Mouse (Mus musculus) kidney, embryonic 16.5 days (tissue): ENCODE measurements around the gene Tob2. TPM values are rescaled to one million over a fixed set of nuclear protein-coding genes. Genes with fewer than 3 reads are reported as not detected.

ENCODE experiments used
- ATAC-seq: fragments of 200-750 bp; cut with Nextera tagmentation; 2 replicates; pipeline ENCODE4 v1.8.0; 2017; ENCODE audit warnings: moderate TSS enrichment; ENCODE audit not compliant: low FRiP score, low TSS enrichment
- H3K27ac ChIP-seq: fragments of 300-500 bp; sonication (generic); 2 replicates; pipeline ENCODE4 v1.5.1; 2014; ENCODE audit warnings: low read length
- H3K27me3 ChIP-seq: fragments of 300-500 bp; sonication (generic); 2 replicates; pipeline ENCODE4 v1.6.1; 2014; ENCODE audit warnings: low read length, control low read depth, mixed read lengths; ENCODE audit not compliant: insufficient read depth
- H3K36me3 ChIP-seq: fragments of 300-500 bp; sonication (generic); 2 replicates; pipeline ENCODE4 v1.6.1; 2014; ENCODE audit warnings: low read length, control low read depth, mixed read lengths; ENCODE audit not compliant: insufficient read depth
- H3K4me1 ChIP-seq: fragments of 300-500 bp; sonication (generic); 2 replicates; pipeline ENCODE4 v1.6.1; 2014; ENCODE audit warnings: low read length, control low read depth, mixed read lengths; ENCODE audit not compliant: insufficient read depth
- H3K4me2 ChIP-seq: fragments of 300-500 bp; sonication (generic); replicated peaks from 2 replicates; pipeline ENCODE4 v1.6.1; 2014; ENCODE audit warnings: low read depth, low read length
- H3K4me3 ChIP-seq: fragments of 300-500 bp; sonication (generic); 2 replicates; pipeline ENCODE4 v1.5.1; 2014; ENCODE audit warnings: mild to moderate bottlenecking, low read length
- H3K9ac ChIP-seq: fragments of 300-500 bp; sonication (generic); replicated peaks from 2 replicates; pipeline ENCODE4 v1.6.1; 2014; ENCODE audit warnings: low read length
- H3K9me3 ChIP-seq: fragments of 300-500 bp; sonication (generic); 2 replicates; pipeline ENCODE4 v1.6.1; 2016; ENCODE audit warnings: low read length, control low read depth
- WGBS: fragments of 180-500 bp; shearing (Covaris S2); extraction: QIAGEN DNeasy Blood & Tissue Kit; methylation state at CpG from one replicate; pipeline ENCODE4 v1.1.7; 2014; 5-methylcytosine and 5-hydroxymethylcytosine counted together
- polyA plus RNA-seq: library from polyadenylated mRNA; unstranded; fragments of >200 nt; fragmentation: Nextera tagmentation; extraction: Ambion mirVana; gene quantifications from 2 replicates; pipeline ENCODE4 v1.2.1, GENCODE M21; 2015

Tob2 gene
- polyA plus RNA-seq, 1 experiment from 2014 or later: 29.6 TPM

DNA sequence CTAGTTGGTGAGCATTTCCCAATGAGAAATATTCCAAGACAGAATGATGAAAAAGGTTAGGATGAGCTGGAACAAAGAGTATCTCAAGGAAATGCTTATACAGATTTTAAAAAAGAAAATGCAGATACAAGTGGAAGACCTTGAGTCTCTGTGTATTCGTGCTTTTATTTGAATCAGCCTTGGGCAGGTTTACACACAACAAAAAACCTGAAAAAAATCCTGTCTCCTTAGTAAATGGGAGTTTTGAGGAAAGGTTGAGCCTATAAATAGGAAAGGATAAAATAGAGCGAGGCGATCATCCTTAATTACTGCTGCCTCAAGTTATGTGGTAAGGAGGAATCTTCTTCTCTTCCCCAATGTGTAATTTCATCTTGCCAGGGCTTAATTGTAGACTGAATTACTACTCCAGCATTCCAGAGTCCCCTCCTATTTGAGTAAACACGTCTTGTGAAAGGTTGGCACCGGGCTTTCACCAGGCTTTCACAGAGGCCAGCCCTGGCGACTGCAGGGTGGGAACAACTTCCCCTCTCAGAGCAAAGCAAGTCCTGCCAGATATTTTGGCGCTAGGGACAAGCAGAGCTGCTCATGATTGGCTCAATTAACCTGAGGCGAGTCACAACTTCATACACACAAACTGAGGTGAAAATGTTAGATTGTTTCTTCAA lies 2.0 kb upstream of the Tob2 start:
- H3K9me3 ChIP-seq: no peaks in the 10 kb centered on the region
- H3K27me3 ChIP-seq: no peaks in the 10 kb centered on the region
- no peak overlapping the region for H3K4me3 ChIP-seq
- H3K27ac ChIP-seq: peak overlapping the region; percentile 19
- H3K36me3 ChIP-seq: peaks cover 11% of the 10 kb centered on the region; the same call in 1 of the 2 replicates
- 39% methylated on average over 8 of the region's 8 CpGs for WGBS
- peaks cover 20% of the 10 kb centered on the region for H3K4me1 ChIP-seq
- H3K4me2 ChIP-seq: peak overlapping the region; percentile 89; the same call in 1 of the 2 replicates
- ATAC-seq: no peak
- H3K9ac ChIP-seq: peak overlapping the region; percentile 1; the same call in 1 of the 2 replicates

DNA sequence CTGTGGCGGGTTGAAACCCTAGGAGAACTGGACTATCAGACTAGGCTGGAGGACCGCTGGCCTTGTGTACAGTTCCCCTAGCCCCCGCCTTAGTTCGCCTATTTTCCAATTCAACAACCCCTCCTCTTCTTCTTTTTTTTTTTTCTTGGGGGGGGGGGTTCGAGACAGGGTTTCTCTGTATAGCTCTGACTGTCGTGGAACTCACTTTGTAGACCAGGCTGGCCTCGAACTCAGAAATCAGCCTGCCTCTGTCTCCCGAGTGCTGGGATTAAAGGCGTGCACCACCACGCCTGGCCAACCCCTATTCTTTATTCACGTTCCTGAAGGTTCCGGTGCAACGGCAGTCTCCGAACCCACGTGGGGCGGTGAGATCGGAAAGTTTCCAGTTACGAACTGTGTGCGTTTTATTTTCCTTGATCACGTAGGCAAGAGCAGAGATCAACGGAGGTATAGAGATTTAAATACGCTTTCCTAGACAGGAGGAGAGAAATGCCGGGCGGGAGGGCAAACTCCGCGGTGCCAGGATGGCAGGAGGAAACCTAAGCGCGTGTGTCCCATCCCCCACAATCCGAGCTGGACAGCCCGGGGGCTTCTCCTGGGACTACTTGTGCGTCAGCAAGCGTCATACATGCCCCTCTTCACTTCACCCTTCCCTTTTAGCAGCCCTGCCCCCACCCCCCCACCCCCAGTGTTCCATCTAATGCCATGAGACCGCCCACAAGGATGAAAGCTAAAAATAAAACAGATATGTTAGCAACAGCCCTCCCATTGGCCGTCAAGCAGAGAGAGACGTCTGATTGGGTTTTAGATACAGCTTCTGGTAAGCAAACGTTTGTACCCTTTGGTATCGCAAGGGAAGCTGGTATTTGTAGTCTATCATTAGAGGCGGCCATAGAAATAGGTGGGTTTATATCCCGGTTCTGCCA lies 997 bp upstream of the Tob2 start:
- peaks cover 27% of the 10 kb centered on the region for H3K4me1 ChIP-seq
- H3K36me3 ChIP-seq: peaks cover 6% of the 10 kb centered on the region; the same call in 1 of the 2 replicates
- H3K4me3 ChIP-seq: peak overlapping the region; percentile 99
- H3K4me2 ChIP-seq: peak overlapping the region; percentile 89
- H3K9ac ChIP-seq: peak overlapping the region; percentile 99
- H3K9me3 ChIP-seq: no peaks in the 10 kb centered on the region
- H3K27ac ChIP-seq: peak overlapping the region; percentile 99
- WGBS: under 1% methylated on average over 39 of the region's 39 CpGs
- peak; percentile 87 for ATAC-seq
- no peaks in the 10 kb centered on the region for H3K27me3 ChIP-seq

DNA sequence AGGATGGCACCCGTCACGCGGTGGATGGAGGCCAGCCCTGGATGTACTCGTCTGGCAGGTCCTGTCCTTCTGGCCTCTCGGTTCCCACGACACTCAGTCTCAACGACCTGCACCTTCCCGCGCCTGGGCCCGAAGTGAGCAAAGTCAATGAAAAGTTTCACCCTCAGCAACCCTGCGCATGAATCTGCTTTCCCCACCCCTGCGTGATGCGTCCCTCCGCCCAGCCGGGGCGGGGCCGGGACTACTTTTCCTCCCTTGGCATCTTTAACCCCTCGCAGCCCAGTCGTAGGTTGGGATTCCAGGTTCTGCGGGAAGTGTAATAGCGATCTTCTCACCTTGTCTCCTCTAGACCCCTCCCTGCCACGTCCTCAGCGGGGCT lies 469 bp downstream of the Tob2 start:
- peak overlapping the region; percentile 99 for H3K27ac ChIP-seq
- peak overlapping the region; percentile 89 for H3K4me2 ChIP-seq
- H3K36me3 ChIP-seq: peaks cover 8% of the 10 kb centered on the region; the same call in 1 of the 2 replicates
- H3K4me1 ChIP-seq: peaks cover 27% of the 10 kb centered on the region
- 0% methylated on average over 23 of the region's 23 CpGs for WGBS
- peak overlapping the region; percentile 99 for H3K9ac ChIP-seq
- no peaks in the 10 kb centered on the region for H3K9me3 ChIP-seq
- H3K4me3 ChIP-seq: peak overlapping the region; percentile 99
- no peaks in the 10 kb centered on the region for H3K27me3 ChIP-seq
- ATAC-seq: peak; percentile 32

DNA sequence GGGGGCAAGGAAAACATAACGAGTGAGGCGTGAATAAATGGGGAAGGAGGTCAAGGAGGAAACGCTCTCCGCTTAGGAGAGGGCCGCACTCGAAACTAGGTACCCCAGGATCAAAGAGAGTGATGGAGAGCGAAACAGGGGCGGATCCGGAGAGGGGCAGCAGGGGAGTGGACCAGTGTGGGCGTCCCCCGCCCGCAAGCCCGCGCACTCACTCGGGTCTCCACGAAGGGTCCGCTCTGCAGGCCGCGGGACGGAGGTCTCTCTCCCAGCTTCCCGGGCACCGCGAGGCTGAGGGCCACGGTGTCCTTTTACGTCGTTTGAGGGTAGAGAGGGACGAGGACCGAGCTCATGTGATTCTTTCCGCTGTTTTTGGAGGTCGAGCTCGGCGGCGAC lies 876 bp downstream of the Tob2 start:
- H3K9me3 ChIP-seq: no peaks in the 10 kb centered on the region
- ATAC-seq: 0 out of 2 replicates have a peak, but pooled peaks have one; percentile 4
- WGBS: 0% methylated on average over 33 of the region's 33 CpGs

DNA sequence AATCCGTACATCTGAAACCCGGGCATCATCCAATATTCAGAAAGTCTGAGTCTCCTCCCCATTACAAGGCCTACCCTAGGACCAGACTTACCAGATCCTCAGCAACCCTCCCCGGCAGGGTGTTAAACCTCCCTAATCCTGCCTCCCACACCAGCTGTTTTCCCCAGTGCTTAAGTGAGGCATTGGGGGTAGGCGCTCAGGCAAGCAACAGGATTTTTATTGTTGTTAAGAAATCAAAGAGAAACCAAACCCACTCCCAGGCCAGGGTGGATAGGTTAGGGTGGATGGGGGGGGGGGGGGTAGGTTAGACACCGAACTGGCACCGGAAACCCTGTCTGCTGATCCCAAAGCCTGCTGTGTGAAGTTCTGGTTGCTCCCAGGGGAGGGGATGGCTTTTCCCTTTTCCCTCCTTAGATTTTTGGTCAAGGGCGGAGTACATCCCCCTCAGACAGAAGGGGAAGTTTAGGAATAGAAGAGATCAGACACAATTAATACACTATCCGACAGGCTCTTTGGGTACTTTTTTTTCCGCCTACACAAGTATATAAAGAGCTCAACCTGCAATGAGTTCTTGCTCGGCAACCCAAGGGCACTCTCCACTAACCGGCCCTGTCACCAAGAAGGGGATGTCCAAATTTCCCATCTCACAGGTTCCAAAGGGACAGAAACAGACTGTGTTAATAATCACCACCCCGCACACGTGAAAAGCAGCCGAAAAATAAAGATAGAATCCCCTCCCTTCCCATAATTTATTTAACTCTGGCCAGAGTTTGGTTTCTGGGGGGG lies 1.5 kb downstream of the Tob2 start:
- Histone ChIP-seq H3K9me3 (no peaks in the 10 kb centered on the region), H3K9ac (peak overlapping the region; percentile 99), H3K4me1 (peaks cover 27% of the 10 kb centered on the region), H3K4me3 (peak overlapping the region; percentile 99), H3K36me3 (peaks cover 16% of the 10 kb centered on the region; the same call in 1 of the 2 replicates), H3K27me3 (no peaks in the 10 kb centered on the region), H3K4me2 (peak overlapping the region; percentile 89), H3K27ac (peak overlapping the region; percentile 99)
- ATAC-seq: no peak
- under 1% methylated on average over 14 of the region's 14 CpGs for WGBS

More for the DNA sequence above, 876 bp downstream of the Tob2 start:
- H3K4me3 ChIP-seq: peak overlapping the region; percentile 99
- H3K27me3 ChIP-seq: no peaks in the 10 kb centered on the region
- peak overlapping the region; percentile 89 for H3K4me2 ChIP-seq
- H3K36me3 ChIP-seq: peaks cover 11% of the 10 kb centered on the region; the same call in 1 of the 2 replicates
- H3K9ac ChIP-seq: peak overlapping the region; percentile 99
- H3K27ac ChIP-seq: peak overlapping the region; percentile 99
- H3K4me1 ChIP-seq: peaks cover 27% of the 10 kb centered on the region

DNA sequence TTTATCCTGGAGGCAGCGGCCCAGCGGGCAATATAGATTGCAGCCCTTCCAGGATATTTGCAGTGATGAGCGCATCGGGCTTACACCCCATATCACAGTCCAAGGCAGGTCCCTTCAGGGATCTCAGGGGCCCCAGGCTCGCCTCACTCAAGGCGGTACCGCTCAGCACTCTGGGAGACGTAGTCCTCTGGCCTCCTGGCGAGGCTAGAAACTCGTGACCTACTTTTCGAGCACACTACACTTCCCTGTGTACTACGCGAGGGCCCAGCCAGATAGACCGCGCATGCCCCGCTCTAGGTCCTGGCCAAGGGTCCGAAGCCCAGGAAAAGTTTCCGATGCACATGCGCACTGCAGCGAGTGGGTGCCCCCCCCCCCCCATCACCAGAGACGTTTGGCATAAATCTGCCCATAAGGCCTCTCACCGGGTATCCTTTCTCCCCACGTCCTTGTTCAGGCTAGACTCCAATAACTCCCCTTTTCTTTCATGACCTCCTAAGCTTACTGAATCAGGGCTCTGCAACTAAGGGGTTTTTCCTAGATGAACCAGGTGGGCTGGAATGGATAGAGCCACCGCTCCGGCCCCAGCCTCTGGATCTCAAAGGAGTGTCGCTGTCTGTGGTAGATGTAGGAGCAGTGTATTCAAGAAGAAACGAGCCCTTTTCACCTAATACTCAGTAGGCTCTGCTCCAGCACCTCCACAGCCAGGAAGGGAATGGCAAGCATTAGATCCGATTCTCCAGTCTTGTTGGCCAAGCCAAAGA lies 2.4 kb downstream of the Tob2 start:
- Histone ChIP-seq H3K27me3 (no peaks in the 10 kb centered on the region), H3K36me3 (peaks cover 25% of the 10 kb centered on the region), H3K9ac (peak overlapping the region; percentile 99), H3K27ac (peak overlapping the region; percentile 99), H3K4me2 (peak overlapping the region; percentile 89), H3K9me3 (no peaks in the 10 kb centered on the region), H3K4me3 (peak overlapping the region; percentile 99), H3K4me1 (peaks cover 27% of the 10 kb centered on the region)
- peak; percentile 90 for ATAC-seq
- WGBS: under 1% methylated on average over 28 of the region's 28 CpGs

DNA sequence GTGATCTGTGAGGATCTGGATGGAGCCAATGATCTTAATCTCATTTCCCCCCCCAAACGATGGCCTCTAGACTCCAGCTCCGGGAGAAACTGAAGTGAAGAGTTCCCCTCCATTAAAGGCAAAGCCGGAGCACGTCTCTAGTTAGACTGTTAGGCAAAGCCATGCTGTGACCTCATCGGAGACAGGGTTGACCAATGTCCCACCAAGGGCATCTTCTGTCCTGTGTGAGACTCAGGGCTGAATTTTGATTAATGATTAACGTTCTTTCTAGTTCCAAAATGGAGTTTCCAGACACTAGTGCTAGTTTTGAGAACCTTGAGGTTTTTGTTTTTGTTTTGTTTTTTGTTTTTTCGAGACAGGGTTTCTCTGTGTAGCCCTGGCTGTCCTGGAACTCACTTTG lies 5.5 kb downstream of the Tob2 start:
- ATAC-seq: no peak
- H3K27ac ChIP-seq: no peak overlapping the region
- no peaks in the 10 kb centered on the region for H3K27me3 ChIP-seq
- H3K9ac ChIP-seq: no peak overlapping the region
- no peaks in the 10 kb centered on the region for H3K9me3 ChIP-seq
- H3K36me3 ChIP-seq: peaks cover 49% of the 10 kb centered on the region
- peaks cover 12% of the 10 kb centered on the region for H3K4me1 ChIP-seq
- H3K4me3 ChIP-seq: no peak overlapping the region
- 79% methylated on average over 7 of the region's 7 CpGs for WGBS
- H3K4me2 ChIP-seq: no peak overlapping the region

DNA sequence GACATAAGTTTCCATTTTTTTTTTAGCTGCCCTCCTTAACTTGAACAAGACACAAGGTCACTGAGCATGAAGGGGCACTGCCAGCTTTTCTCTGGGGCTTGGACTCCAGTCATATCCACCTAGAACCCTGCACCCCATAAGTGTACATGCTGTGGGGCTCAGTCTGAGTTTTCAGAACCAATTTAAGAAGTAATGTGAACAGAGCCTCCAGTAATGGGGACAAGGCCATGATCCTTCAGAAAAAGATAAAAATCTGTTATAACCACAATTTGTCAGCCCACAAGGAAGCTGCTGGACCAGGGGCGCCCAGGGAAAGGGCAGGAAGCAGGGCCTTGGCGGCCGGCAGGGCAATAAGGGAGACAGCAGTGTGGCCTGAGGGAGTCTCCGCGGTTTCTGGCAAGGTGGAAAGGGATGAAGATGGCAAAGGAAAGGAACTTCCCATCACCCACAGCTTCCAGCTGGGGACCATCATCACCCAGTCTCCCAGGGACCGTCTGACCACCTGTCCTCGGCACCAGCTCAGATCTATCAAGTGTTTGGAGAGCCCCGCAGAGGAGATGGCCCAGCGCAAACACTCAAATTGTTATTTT lies 6.1 kb downstream of the Tob2 start:
- Histone ChIP-seq H3K4me3 (no peak overlapping the region), H3K36me3 (peaks cover 49% of the 10 kb centered on the region), H3K9me3 (no peaks in the 10 kb centered on the region), H3K27ac (no peak overlapping the region), H3K4me2 (no peak overlapping the region), H3K4me1 (peaks cover 12% of the 10 kb centered on the region), H3K27me3 (no peaks in the 10 kb centered on the region), H3K9ac (no peak overlapping the region)
- 87% methylated on average over 9 of the region's 9 CpGs for WGBS
- no peak for ATAC-seq
